Mouse (Mus musculus): ENCODE measurements around the gene Tigd2.

GRCm38 (mm10) chr6:59198356-59198755 lies 10.3 kb upstream of the Tigd2 start:
- no peak for TF ChIP-seq CTCF (IDR thresholded peaks at IDR 0.05; ENCODE audit: borderline replicate concordance, insufficient read depth, low read depth, low read length)
- no peak for TF ChIP-seq POLR2A (IDR thresholded peaks at IDR 0.05; ENCODE audit: borderline replicate concordance, insufficient read depth, low read length)

All from cerebellum, adult 2 months (tissue).